Mouse (Mus musculus): Measurements from ENCODE around the gene Ikbkg.
"Not testable (repeated sequence)": the region's sequence is repeated elsewhere in the genome, so short reads cannot be mapped to it uniquely, and the experiment has no call there.

Gene Ikbkg

GRCm38 (mm10) chrX:74392535-74393443 is at the start of gene Ikbkg, which contains the start of gene Fam3a:
Gene Ikbkg, plus strand, starts transcription at chrX:74393290.
Gene Fam3a, minus strand, starts transcription at chrX:74393272.
- DNase-seq: peak; percentile 91

- no peak for DNase-seq
Measured at GRCm38 (mm10) chrX:74352645-74353466, 40.2 kb upstream of the Ikbkg start.

DNA sequence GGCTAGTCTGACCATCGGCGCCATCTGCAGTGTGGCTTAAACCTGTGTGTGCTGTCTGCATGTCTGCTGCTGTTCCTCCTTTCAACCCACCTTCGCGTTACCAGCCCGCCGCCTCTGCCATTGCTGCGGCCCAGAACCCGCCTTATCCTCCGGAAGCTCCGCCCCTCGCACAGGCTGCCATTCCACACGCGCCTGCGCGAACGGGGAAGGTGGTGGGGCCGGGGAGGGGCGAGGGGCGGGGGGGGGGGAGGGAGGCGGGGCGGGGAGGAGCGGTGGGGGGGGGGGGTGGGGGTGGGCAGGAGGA is 39.7 kb upstream of the Ikbkg start, which contains the start of gene Lage3:
Gene Lage3 (minus strand): TSS at position 152 of the 304 bp plus-strand sequence.
- peak; percentile 90 for DNase-seq

DNA sequence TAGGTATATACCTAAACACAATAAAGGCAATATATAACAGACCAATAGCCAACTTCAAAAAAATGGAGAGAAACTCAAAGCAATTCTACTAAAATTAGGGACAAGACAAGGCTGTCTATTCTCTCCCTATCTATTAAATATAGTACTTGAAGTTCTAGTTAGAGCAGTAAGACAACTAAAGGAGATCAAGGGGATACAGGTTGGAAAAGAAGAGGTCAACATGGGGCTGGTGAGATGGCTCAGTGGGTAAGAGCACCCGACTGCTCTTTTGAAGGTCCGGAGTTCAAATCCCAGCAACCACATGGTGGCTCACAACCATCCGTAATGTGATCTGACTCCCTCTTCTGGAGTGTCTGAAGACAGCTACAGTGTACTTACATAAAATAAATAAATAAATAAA is 36.0 kb upstream of the Ikbkg start:
- DNase-seq: not testable (repeated sequence)

GRCm38 (mm10) chrX:74359171-74359570 is 33.9 kb upstream of the Ikbkg start:
- DNase-seq: no peak

- no peak for DNase-seq
Measured at GRCm38 (mm10) chrX:74367512-74367911, 25.6 kb upstream of the Ikbkg start.

- peak; percentile 82 for DNase-seq
Measured at GRCm38 (mm10) chrX:74368209-74368909, 24.7 kb upstream of the Ikbkg start.

- peak; percentile 93 for DNase-seq
Measured at GRCm38 (mm10) chrX:74372888-74373549, 20.1 kb upstream of the Ikbkg start, which contains the start of the genes Ubl4a and Slc10a3. Gene Ubl4a, minus strand, starts transcription at chrX:74373218. Gene Slc10a3, minus strand, starts transcription at chrX:74373349.

DNA sequence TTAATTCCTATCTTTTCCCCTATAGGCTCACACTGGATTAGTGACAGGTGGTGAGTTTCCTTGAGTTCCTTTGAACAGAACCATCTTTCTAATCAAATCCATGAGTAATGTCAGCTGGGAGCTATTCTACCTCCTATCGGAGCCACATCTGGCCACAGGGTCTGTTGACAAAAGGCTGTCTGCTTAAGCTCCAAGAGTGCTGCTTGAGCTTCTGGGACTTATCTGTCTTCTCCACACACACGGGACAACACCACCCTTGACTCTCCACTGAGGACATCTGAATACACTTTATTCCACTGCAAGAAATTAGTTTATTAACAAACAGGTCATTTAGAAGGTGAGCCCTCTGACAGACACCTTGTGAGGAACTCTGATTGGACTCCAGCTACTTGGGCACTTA is 8.6 kb upstream of the Ikbkg start:
- no peak for DNase-seq

- no peak for DNase-seq
Measured at GRCm38 (mm10) chrX:74388153-74388552, 4.9 kb upstream of the Ikbkg start.

- no peak for DNase-seq
Measured at GRCm38 (mm10) chrX:74400136-74400535, 7.0 kb downstream of the Ikbkg start.

- no peak for DNase-seq
Measured at GRCm38 (mm10) chrX:74408340-74408739, 15.2 kb downstream of the Ikbkg start.

DNA sequence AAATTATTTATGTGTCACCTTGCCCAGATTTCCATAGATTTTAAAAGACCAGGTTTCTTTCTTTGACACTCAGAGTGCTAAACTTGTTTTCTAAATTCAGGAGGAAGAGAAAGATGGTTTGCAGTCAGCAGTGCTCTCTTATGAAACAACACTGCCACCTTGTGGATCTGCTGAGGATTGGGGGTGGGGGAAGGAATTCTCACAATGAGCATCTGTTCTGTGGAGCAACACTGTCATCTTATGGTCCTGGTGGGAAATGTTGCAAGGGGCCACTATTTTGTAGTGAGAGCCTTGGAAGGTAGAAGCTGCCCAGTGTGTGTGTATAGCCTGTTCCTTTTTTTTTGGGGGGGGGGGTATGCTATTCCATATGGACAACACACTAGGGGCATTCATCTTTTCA is 20.3 kb downstream of the Ikbkg start:
- DNase-seq: peak; percentile 75

DNA sequence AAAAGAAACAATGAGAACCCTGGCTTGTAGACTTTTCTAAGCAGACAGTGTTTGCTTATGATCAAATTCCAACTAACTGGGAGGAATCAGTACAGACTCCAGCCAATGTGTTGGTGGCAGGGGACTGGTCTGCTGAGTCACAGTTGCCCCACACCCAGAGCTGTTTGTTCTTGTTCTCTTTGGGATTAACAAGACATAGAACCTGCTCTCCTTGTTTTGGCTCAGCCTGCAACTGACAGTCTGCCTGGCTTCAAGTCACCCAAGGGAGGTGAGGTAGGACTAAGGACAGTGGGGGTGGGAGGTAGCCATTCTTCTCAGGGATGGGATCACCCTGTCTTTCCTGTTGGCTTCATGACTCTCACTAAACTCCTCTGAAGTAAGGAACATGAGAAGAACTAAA is 31.4 kb downstream of the Ikbkg start:
- DNase-seq: no peak

DNA sequence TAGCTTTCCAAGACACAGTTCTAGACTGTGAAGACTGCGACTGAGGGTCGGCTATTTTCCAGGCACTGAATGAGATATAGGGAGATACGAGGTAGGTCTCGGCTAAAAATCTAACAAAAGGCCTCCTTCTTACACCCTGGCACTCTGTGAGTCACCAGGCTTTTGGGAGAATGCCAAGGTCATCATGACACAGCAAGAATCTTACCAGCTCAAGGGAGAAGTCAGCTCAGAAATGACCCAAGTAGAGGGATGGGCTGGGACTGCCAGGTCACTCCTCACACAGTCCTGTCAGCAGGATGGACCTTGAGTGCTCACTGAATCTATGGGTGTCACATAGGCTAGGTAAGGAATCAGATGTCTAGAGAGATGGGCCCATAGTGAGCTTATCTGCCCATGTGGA is 32.1 kb downstream of the Ikbkg start:
- no peak for DNase-seq

GRCm38 (mm10) chrX:74426256-74426655 is 33.2 kb downstream of the Ikbkg start:
- DNase-seq: no peak

GRCm38 (mm10) chrX:74427116-74427515 is 34.0 kb downstream of the Ikbkg start:
- DNase-seq: no peak

GRCm38 (mm10) chrX:74428146-74428825 is 35.2 kb downstream of the Ikbkg start:
- DNase-seq: peak; percentile 42

GRCm38 (mm10) chrX:74428826-74429276 is 35.8 kb downstream of the Ikbkg start, which contains the start of gene G6pdx:
Gene G6pdx, minus strand, starts transcription at chrX:74429194.
- peak; percentile 90 for DNase-seq

DNA sequence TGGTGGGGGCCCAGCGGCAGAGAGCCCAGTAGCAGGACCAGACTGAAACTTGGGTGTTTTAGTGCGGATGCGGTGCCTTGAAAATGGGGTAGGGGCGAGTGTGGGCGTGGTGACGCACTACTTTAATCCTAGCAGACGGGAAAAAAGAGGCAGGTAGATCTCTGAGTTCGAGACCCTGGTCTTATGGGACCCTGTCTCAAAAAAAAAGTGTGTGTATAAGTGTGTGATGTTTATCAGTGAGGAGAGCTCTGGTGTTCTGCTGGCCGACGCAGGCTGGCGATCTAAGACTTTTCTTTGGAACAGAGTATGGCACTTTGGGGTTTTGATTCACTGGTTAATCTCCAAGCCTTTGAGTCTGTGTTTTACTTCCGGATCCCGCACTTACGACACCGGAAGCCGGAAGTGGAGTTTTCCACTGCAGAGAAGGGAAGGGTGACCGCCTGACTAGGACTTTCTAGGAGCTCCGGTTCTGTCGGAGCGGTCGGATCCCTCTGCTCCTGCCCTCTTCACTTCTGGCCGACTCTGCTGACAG is 36.3 kb downstream of the Ikbkg start:
- DNase-seq: peak; percentile 85
